Mouse (Mus musculus) neutrophil, adult 5-6 weeks (primary cell): ENCODE measurements around the gene Stim1. TPM values are rescaled to one million over a fixed set of nuclear protein-coding genes. Genes with fewer than 3 reads are reported as not detected.

ENCODE experiments used
- ATAC-seq: fragments of 151-379, 151-347 bp; 2 replicates; pipeline ENCODE4 v1.8.0; 2017; ENCODE audit warnings: mild to moderate bottlenecking, moderate TSS enrichment; ENCODE audit not compliant: insufficient number of reproducible peaks, poor library complexity, low FRiP score, severe bottlenecking; ENCODE audit errors: extremely low read depth
- total RNA-seq: library from RNA; stranded (forward); fragments of 200-1000 nt; gene quantifications from 2 replicates; pipeline ENCODE4 v1.2.3, GENCODE M21; 2017

Gene Stim1
- total RNA-seq, 1 experiment from 2014 or later = 63.7 TPM

GRCm38 (mm10) chr7:102337326-102337725 lies 69.7 kb downstream of the Stim1 start:
- no peak for ATAC-seq

GRCm38 (mm10) chr7:102337898-102338297 lies 70.3 kb downstream of the Stim1 start:
- ATAC-seq = peak; percentile 82

GRCm38 (mm10) chr7:102338956-102339355 lies 71.3 kb downstream of the Stim1 start:
- ATAC-seq = no peak

- ATAC-seq = no peak
Measured at GRCm38 (mm10) chr7:102345893-102346292, 78.3 kb downstream of the Stim1 start.

- ATAC-seq = peak; percentile 80
Measured at GRCm38 (mm10) chr7:102347327-102347726, 79.7 kb downstream of the Stim1 start.

GRCm38 (mm10) chr7:102348681-102349080 lies 81.1 kb downstream of the Stim1 start:
- ATAC-seq = no peak

- ATAC-seq = no peak
Measured at GRCm38 (mm10) chr7:102349236-102349635, 81.6 kb downstream of the Stim1 start.

GRCm38 (mm10) chr7:102353420-102353819 lies 85.8 kb downstream of the Stim1 start:
- ATAC-seq = no peak

GRCm38 (mm10) chr7:102358124-102358523 lies 90.5 kb downstream of the Stim1 start:
- ATAC-seq = no peak

- no peak for ATAC-seq
Measured at GRCm38 (mm10) chr7:102361297-102361696, 93.7 kb downstream of the Stim1 start.

GRCm38 (mm10) chr7:102363853-102364252 lies 96.2 kb downstream of the Stim1 start:
- 0 out of 2 replicates have a peak, but pooled peaks have one; percentile 9 for ATAC-seq

- no peak for ATAC-seq
Measured at GRCm38 (mm10) chr7:102369661-102370060, 102.1 kb downstream of the Stim1 start.

- no peak for ATAC-seq
Measured at GRCm38 (mm10) chr7:102370526-102370925, 102.9 kb downstream of the Stim1 start.

GRCm38 (mm10) chr7:102373382-102374072 lies 105.9 kb downstream of the Stim1 start:
- no peak for ATAC-seq

- no peak for ATAC-seq
Measured at GRCm38 (mm10) chr7:102383221-102383620, 115.6 kb downstream of the Stim1 start.

- no peak for ATAC-seq
Measured at GRCm38 (mm10) chr7:102385973-102386372, 118.4 kb downstream of the Stim1 start.

- no peak for ATAC-seq
Measured at GRCm38 (mm10) chr7:102389082-102389481, 121.5 kb downstream of the Stim1 start.

GRCm38 (mm10) chr7:102393898-102394297 lies 126.3 kb downstream of the Stim1 start:
- ATAC-seq = no peak

- no peak for ATAC-seq
Measured at GRCm38 (mm10) chr7:102395894-102396293, 128.3 kb downstream of the Stim1 start.

- peak; percentile 46; the same call in 1 of the 2 replicates for ATAC-seq
Measured at GRCm38 (mm10) chr7:102396331-102396730, 128.7 kb downstream of the Stim1 start.

GRCm38 (mm10) chr7:102399180-102399731 lies 131.7 kb downstream of the Stim1 start:
- no peak for ATAC-seq
